Mouse (Mus musculus): Measurements from ENCODE around the gene Lgmn. TPM values are rescaled to one million over a fixed set of nuclear protein-coding genes. Genes with fewer than 3 reads are reported as not detected.

Gene Lgmn
- polyA plus RNA-seq, 1 experiment from 2014 or later: 127 TPM

GRCm38 (mm10) chr12:102432238-102432637, 7.4 kb downstream of the Lgmn start:
- H3K4me2 ChIP-seq: no peak overlapping the region
- H3K9me3 ChIP-seq (replicated peaks): no peaks in the 10 kb centered on the region
- H3K4me3 ChIP-seq: no peak overlapping the region
- no peak for ATAC-seq (ENCODE audit: insufficient number of reproducible peaks, low FRiP score)
- WGBS: 61% methylated on average over 12 of the region's 12 CpGs
- H3K4me1 ChIP-seq (replicated peaks): peaks cover 29% of the 10 kb centered on the region
- H3K36me3 ChIP-seq: no peaks in the 10 kb centered on the region
- H3K9ac ChIP-seq: no peak overlapping the region
- H3K27me3 ChIP-seq (replicated peaks): no peaks in the 10 kb centered on the region
- H3K27ac ChIP-seq (ENCODE audit: poor library complexity, severe bottlenecking): peak overlapping the region; percentile 61

DNA sequence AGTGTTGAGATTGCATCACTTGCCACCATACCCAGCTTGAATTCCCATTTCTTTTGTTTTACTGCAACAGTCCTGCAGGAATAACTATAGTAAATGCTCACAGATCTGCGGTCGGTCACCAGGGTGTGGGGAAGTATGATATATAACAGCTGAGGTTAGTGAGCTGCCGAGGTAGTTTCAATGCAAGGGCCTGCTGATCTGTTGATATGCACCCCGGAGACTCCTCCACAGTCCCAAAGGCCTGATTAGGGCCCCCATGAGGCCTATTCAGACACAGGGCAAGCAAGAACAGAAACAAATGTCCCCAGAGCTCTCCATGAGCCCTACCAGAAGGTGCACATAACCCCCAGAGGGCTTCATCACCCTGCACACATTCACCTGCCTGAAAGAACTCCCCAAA, 9.4 kb downstream of the Lgmn start:
- no peak for ATAC-seq (ENCODE audit: insufficient number of reproducible peaks, low FRiP score)
- Histone ChIP-seq H3K4me2 (no peak overlapping the region), H3K4me3 (no peak overlapping the region), H3K4me1 (replicated peaks) (peaks cover 29% of the 10 kb centered on the region), H3K36me3 (peaks cover 4% of the 10 kb centered on the region), H3K9ac (no peak overlapping the region), H3K9me3 (replicated peaks) (peaks cover 5% of the 10 kb centered on the region; the same call in 1 of the 2 replicates), H3K27me3 (replicated peaks) (no peaks in the 10 kb centered on the region), H3K27ac (ENCODE audit: poor library complexity, severe bottlenecking) (no peak overlapping the region)
- WGBS: 66% methylated on average over 4 of the region's 4 CpGs

DNA sequence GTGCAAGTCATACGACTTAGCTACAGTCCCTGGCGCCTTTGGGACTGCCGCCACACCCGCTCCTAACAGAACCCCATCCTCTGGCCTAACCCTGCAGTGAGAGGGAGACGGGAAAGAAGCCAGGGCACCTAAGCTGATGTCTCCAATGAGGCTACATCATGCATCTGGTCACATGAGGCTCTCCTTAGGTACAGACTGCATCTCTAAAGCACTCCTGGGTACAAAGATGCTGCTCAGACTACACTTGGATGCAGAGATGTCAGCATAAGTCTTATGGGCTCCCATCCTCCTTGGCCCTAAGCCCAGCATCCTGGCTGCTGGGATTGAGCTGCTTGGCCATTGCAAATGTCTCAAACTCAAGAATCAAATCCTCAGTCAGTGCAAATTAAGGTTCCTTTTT, 10.0 kb downstream of the Lgmn start:
- Histone ChIP-seq H3K4me1 (replicated peaks) (peaks cover 34% of the 10 kb centered on the region), H3K9ac (no peak overlapping the region), H3K9me3 (replicated peaks) (peaks cover 5% of the 10 kb centered on the region; the same call in 1 of the 2 replicates), H3K36me3 (peaks cover 4% of the 10 kb centered on the region), H3K4me3 (no peak overlapping the region), H3K27ac (ENCODE audit: poor library complexity, severe bottlenecking) (no peak overlapping the region), H3K27me3 (replicated peaks) (no peaks in the 10 kb centered on the region), H3K4me2 (no peak overlapping the region)
- 96% methylated on average over 5 of the region's 5 CpGs for WGBS
- no peak for ATAC-seq (ENCODE audit: insufficient number of reproducible peaks, low FRiP score)

DNA sequence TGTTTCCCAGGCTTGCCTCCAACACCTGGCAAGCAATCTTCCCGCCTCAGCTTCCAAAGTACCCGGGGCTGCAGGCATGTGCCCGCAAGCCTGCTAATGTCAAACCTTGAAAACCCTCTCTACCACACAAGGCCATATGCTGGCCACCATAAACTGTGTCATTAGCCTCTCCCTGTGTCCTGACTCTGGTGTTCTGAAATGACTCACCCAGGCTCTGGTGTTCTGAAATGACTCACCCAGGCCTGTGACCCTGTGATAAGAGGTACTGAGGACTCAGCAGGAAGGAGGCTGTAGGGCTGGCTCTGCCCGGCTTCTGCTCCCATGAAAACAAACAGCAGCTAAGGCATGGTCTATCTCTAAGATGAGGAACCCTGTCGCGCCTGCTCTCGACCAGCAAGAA, 13.3 kb downstream of the Lgmn start:
- 60% methylated on average over 7 of the region's 7 CpGs for WGBS
- ATAC-seq (ENCODE audit: insufficient number of reproducible peaks, low FRiP score): peak; percentile 94

DNA sequence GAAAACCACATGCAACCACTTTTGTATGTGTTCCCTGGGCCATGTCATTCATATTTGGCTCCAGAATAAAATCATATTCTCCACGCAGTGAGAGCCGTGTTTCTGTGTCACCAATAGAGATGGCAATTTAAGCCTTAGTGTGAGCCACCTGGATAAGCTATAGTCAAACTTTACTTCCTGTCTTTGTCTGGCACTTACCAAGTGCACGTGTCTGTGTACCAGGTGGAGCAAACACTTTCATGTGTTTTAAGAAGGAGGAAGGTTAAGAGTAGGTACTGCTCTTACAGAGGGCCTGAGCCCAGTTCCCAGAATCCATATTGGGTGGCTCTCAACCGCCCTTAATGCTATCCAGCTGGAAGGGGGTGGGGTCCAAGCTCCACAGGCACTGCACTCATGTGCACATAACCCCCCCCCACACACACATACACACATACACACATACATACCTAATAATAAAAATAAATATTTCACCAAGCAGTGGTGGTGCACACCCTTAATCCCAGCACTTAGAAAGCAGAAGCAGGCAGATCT, 14.5 kb downstream of the Lgmn start:
- 79% methylated on average over 4 of the region's 4 CpGs for WGBS
- no peak overlapping the region for H3K27ac ChIP-seq (ENCODE audit: poor library complexity, severe bottlenecking)

More for the DNA sequence above, 13.3 kb downstream of the Lgmn start:
- peaks cover 4% of the 10 kb centered on the region for H3K36me3 ChIP-seq
- peaks cover 41% of the 10 kb centered on the region for H3K4me1 ChIP-seq (replicated peaks)
- H3K4me3 ChIP-seq: no peak overlapping the region
- H3K4me2 ChIP-seq: no peak overlapping the region
- no peak overlapping the region for H3K27ac ChIP-seq (ENCODE audit: poor library complexity, severe bottlenecking)
- peaks cover 5% of the 10 kb centered on the region; the same call in 1 of the 2 replicates for H3K9me3 ChIP-seq (replicated peaks)
- H3K9ac ChIP-seq: no peak overlapping the region
- no peaks in the 10 kb centered on the region for H3K27me3 ChIP-seq (replicated peaks)

GRCm38 (mm10) chr12:102424456-102424855, 15.2 kb downstream of the Lgmn start:
- no peak for ATAC-seq (ENCODE audit: insufficient number of reproducible peaks, low FRiP score)
- Histone ChIP-seq H3K4me3 (no peak overlapping the region), H3K4me1 (replicated peaks) (peaks cover 54% of the 10 kb centered on the region), H3K27ac (ENCODE audit: poor library complexity, severe bottlenecking) (no peak overlapping the region), H3K4me2 (no peak overlapping the region), H3K9ac (no peak overlapping the region), H3K27me3 (replicated peaks) (no peaks in the 10 kb centered on the region), H3K9me3 (replicated peaks) (peaks cover 5% of the 10 kb centered on the region; the same call in 1 of the 2 replicates), H3K36me3 (peaks cover 4% of the 10 kb centered on the region)
- WGBS: 21% methylated on average over 2 of the region's 2 CpGs

More for the DNA sequence above, 14.5 kb downstream of the Lgmn start:
- ATAC-seq (ENCODE audit: insufficient number of reproducible peaks, low FRiP score): no peak
- peaks cover 4% of the 10 kb centered on the region for H3K36me3 ChIP-seq
- no peaks in the 10 kb centered on the region for H3K27me3 ChIP-seq (replicated peaks)
- H3K4me3 ChIP-seq: no peak overlapping the region
- peaks cover 47% of the 10 kb centered on the region for H3K4me1 ChIP-seq (replicated peaks)
- no peak overlapping the region for H3K9ac ChIP-seq
- peaks cover 5% of the 10 kb centered on the region; the same call in 1 of the 2 replicates for H3K9me3 ChIP-seq (replicated peaks)
- H3K4me2 ChIP-seq: no peak overlapping the region

GRCm38 (mm10) chr12:102423625-102424024, 16.0 kb downstream of the Lgmn start:
- Histone ChIP-seq H3K27me3 (replicated peaks) (no peaks in the 10 kb centered on the region), H3K9me3 (replicated peaks) (peaks cover 5% of the 10 kb centered on the region; the same call in 1 of the 2 replicates), H3K4me3 (no peak overlapping the region), H3K27ac (ENCODE audit: poor library complexity, severe bottlenecking) (peak overlapping the region; percentile 59), H3K36me3 (peaks cover 4% of the 10 kb centered on the region), H3K9ac (no peak overlapping the region), H3K4me1 (replicated peaks) (peaks cover 55% of the 10 kb centered on the region), H3K4me2 (peak overlapping the region; percentile 33; the same call in 1 of the 2 replicates)
- no peak for ATAC-seq (ENCODE audit: insufficient number of reproducible peaks, low FRiP score)
- WGBS: 48% methylated on average over 8 of the region's 8 CpGs

DNA sequence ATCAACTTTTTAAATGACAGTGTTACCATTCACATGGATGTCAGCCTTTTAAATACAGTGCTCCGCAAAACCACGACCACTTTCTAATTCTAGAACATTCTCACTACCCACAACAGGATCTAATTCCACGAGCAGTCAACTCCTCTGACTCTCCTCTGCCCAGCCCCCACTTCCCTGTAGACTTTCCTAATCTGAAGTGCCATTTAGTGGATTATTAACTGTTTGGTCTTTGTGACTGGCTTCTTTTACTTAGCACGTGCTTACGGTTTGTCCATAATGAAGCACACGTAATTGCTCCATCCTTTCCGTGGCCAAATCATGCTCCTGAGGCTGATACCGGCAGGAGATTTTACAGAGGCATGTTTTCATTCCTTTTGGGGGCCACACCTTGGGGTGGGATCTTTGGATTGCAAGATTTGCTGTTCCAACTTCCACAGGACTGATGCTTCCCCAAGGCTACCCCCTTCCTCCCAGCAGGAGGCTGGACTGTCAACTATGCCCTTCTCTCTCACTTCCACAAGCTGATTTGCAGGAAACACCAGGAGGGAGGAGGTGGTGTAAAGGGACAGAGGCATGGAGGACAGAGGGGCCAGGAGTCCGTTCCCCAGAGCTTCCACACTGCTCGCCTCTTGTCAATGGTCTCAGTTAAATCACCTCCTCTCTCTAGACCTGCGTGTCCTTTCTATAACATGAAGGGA, 16.8 kb downstream of the Lgmn start:
- no peaks in the 10 kb centered on the region for H3K27me3 ChIP-seq (replicated peaks)
- ATAC-seq (ENCODE audit: insufficient number of reproducible peaks, low FRiP score): 0 out of 2 replicates have a peak, but pooled peaks have one; percentile 17
- peaks cover 5% of the 10 kb centered on the region; the same call in 1 of the 2 replicates for H3K9me3 ChIP-seq (replicated peaks)
- no peak overlapping the region; the same call in 1 of the 2 replicates for H3K4me2 ChIP-seq
- peak overlapping the region; percentile 86 for H3K27ac ChIP-seq (ENCODE audit: poor library complexity, severe bottlenecking)
- 67% methylated on average over 11 of the region's 11 CpGs for WGBS
- peaks cover 4% of the 10 kb centered on the region for H3K36me3 ChIP-seq
- H3K9ac ChIP-seq: no peak overlapping the region
- peaks cover 55% of the 10 kb centered on the region for H3K4me1 ChIP-seq (replicated peaks)
- H3K4me3 ChIP-seq: no peak overlapping the region

DNA sequence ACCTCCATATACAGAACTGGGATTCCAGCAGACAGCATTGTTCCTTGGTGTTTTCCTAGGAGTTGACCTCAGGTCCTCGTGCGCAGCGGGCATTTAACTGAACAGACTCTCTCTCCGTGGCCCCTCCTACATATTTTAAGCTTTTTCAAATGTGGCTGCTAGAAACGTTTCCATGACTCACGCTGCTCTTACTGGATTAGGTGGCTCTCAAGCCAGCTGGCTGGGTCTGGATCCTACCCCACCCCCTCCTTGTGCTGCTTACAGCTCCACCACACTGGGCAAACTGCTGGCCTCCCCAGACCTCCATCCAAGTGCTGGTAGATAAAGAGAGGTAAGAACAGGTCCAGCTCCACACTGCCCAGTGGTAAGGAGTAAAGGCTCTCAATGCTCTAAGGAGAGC, 17.5 kb downstream of the Lgmn start:
- 23% methylated on average over 6 of the region's 6 CpGs for WGBS
- peak; percentile 62; the same call in 1 of the 2 replicates for ATAC-seq (ENCODE audit: insufficient number of reproducible peaks, low FRiP score)
- Histone ChIP-seq H3K4me1 (replicated peaks) (peaks cover 59% of the 10 kb centered on the region), H3K27ac (ENCODE audit: poor library complexity, severe bottlenecking) (peak overlapping the region; percentile 86), H3K36me3 (peaks cover 4% of the 10 kb centered on the region), H3K4me2 (peak overlapping the region; percentile 14; the same call in 1 of the 2 replicates), H3K9ac (no peak overlapping the region), H3K4me3 (no peak overlapping the region), H3K9me3 (replicated peaks) (peaks cover 5% of the 10 kb centered on the region; the same call in 1 of the 2 replicates), H3K27me3 (replicated peaks) (no peaks in the 10 kb centered on the region)

DNA sequence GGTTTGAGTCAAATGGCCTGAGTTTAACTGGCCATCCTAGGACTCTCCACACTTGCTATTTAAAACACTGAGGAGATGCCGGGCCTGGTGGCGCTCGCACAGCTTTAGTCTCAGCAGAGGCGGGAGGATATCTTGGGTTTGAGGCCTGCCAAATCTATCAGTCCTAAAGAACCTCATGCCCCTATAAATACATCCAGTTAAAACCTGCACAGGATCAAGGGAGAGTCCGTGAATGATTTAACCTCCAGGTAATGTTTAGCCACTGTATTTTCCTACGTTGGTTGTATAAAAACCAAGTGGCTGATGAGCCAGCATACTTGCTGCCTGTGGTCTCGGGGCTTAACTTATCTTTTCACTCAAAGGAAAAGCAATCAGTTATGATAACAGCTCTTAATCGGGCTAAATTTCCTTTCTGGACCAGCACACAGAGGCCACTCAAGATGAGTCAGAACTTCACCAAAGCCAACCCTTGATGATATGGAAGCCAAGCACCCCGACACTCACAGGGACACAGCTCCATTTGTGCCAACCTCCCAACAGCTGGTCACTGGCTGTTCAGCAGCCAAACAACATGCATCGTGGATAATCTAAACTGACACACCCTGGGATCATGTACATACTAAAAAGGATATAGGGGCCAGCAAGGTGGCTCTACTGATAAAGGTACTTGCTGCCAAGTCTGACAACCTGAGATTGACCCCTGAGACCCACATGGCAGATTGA, 19.3 kb downstream of the Lgmn start:
- H3K9ac ChIP-seq: no peak overlapping the region
- 31% methylated on average over 10 of the region's 10 CpGs for WGBS
- no peak overlapping the region for H3K4me2 ChIP-seq
- no peaks in the 10 kb centered on the region for H3K36me3 ChIP-seq
- H3K27ac ChIP-seq (ENCODE audit: poor library complexity, severe bottlenecking): 0 out of 2 replicates have a peak overlapping the region, but pooled peaks have one; percentile 25
- H3K4me1 ChIP-seq (replicated peaks): peaks cover 75% of the 10 kb centered on the region
- H3K4me3 ChIP-seq: no peak overlapping the region
- no peaks in the 10 kb centered on the region for H3K9me3 ChIP-seq (replicated peaks)
- no peak for ATAC-seq (ENCODE audit: insufficient number of reproducible peaks, low FRiP score)
- no peaks in the 10 kb centered on the region for H3K27me3 ChIP-seq (replicated peaks)

DNA sequence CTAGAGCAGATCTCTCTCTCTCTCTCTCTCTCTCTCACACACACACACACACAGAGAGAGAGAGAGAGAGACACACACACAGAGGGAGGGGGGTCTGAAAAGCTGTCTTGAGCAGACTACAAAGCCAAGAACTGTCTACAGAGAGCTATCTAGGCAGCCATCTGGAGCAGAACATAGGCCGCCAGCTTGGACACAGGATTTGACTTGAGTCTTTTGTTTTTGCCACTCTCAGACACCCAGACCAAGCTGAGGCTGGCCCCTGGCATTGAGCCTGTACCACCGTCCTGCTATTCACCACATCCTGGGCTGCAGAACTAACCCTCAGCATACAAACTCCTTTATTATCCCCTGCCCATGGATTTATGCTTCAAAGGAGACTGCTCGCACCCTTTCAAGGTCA, 20.1 kb downstream of the Lgmn start:
- no peaks in the 10 kb centered on the region for H3K27me3 ChIP-seq (replicated peaks)
- H3K27ac ChIP-seq (ENCODE audit: poor library complexity, severe bottlenecking): peak overlapping the region; percentile 25; the same call in 1 of the 2 replicates
- peaks cover 4% of the 10 kb centered on the region; the same call in 1 of the 2 replicates for H3K36me3 ChIP-seq
- H3K4me1 ChIP-seq (replicated peaks): peaks cover 67% of the 10 kb centered on the region
- no peak overlapping the region for H3K4me3 ChIP-seq
- H3K9ac ChIP-seq: no peak overlapping the region
- no peak overlapping the region for H3K4me2 ChIP-seq
- ATAC-seq (ENCODE audit: insufficient number of reproducible peaks, low FRiP score): no peak
- 57% methylated on average over 3 of the region's 3 CpGs for WGBS
- H3K9me3 ChIP-seq (replicated peaks): no peaks in the 10 kb centered on the region

Measured in heart, embryonic 12.5 days (tissue).